Mouse (Mus musculus) liver, adult (tissue): ENCODE measurements around the gene H2-M11.

Source experiments
- GATA4 ChIP-seq: IDR thresholded peaks from 2 replicates; pipeline ENCODE4 v1.6.1; 2014; ENCODE audit warnings: mild to moderate bottlenecking, low read length; ENCODE audit not compliant: insufficient replicate concordance

H2-M11 gene

DNA sequence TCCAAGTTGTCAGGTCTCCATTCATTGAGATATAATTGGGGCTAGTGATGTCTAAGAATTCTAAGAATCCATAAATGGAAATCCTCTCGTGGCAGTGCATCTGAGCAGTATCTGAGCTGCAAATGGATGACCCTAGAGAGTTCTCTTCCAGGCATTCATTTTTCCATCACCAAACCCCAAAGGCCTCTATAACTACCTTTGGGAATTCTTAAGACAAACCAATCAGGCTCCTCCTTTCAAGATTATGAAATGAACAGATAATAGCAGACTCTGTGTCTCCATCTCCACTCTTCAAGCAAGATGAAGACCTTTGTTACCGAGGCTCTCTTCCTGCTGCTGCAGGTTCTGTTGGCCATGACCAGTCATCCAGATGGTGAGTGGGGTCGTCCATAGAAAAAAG, at the start of gene H2-M11:
H2-M11 (plus strand) TSS at position 301 of the 400 bp plus-strand sequence.
- TF ChIP-seq GATA4 = no peak

DNA sequence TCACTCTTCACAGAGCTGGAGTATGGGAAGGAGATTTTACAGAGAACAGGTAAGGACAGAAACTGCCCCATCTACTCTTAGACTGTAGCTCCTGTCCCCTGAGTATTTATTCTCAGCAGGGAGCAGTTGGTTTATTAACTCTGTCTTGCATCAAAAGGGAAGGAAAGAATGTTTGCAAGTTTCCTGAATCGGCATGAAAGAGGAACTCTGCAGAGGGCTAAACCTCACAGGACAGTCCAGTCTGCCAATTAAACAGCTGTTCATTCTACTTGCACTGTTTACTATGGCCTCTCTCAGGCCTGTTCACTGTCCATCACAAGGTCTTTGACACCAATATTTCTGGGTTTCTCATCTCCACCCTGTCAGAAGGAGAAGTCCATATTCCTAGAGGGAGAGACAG, 46.4 kb upstream of the H2-M11 start:
- TF ChIP-seq GATA4 = no peak

DNA sequence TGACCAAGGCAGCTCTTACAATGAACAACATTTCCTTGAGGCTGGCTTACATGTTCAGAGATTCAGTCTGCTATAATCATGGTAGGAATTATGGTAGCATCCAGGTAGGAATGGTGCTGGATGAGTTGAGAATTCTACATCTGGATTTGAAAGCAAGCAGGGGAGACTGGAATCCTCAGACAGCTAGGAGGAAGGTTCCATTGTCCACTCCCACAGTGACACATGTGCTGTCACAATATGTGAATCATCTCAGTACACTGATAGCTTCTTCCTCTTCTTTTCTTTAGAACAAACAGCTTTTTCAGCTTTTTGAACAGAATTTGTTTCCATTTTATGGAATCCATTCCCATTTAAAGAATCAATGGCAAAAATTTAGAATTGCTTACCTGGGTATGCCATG, 43.0 kb upstream of the H2-M11 start:
- TF ChIP-seq GATA4 = no peak
